Comparison of ENCODE assay signal across 32 mouse cellular contexts in the genomic region with DNA sequence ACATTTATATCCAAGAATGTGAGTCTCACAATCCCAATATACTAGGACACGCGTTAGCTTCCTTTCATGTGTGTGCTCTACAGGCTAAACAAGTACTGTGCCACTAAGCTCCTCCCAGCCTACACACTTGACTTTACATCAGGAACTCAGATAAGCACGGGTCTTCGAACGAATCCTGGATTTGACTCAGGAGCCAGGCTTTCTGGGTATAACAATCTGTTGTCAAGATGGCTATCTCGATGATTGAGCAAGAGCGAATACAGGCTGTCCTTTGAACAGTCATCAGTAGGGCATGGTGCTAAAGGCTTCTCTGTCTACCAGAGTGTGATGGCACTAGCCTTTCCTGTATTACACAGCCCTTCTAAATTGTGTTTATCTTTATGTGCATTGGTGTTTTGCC. TPM values are rescaled to one million over a fixed set of nuclear protein-coding genes. Genes with fewer than 3 reads are reported as not detected.
DNase-seq lines count a peak whose midpoint lies in the region; ATAC-seq and TF ChIP-seq lines count a peak whose summit lies in the region.
"Had no signal": no experiment of that assay in that cellular context is flagged by ENCODE, and none has a peak within 500 bp of the region (broad histone marks: within the 10 kb centered on the region; RNA-seq: fewer than 3 reads in every experiment).

No protein-coding gene starts in this region.

- no peak overlapping the region for H3K9ac ChIP-seq in lung, postnatal 0 days (replicated peaks; ENCODE audit: low read depth)
- no peak overlapping the region for H3K9ac ChIP-seq in liver, embryonic 14.5 days (replicated peaks)
- no peak overlapping the region for H3K9ac ChIP-seq in stomach, postnatal 0 days (ENCODE audit: low read length)
- H3K9ac ChIP-seq: embryonic facial prominence, embryonic 15.5 days; heart, embryonic 12.5 days; hindbrain, embryonic 15.5 days; midbrain, embryonic 12.5 days had no signal

- no peaks in the 10 kb centered on the region for H3K9me3 ChIP-seq in lung, postnatal 0 days (ENCODE audit: low read length)
- no peaks in the 10 kb centered on the region for H3K9me3 ChIP-seq in liver, embryonic 14.5 days (ENCODE audit: control insufficient read depth, low read length)
- no peaks in the 10 kb centered on the region for H3K9me3 ChIP-seq in stomach, postnatal 0 days (ENCODE audit: control insufficient read depth, low read length)
- H3K9me3 ChIP-seq: embryonic facial prominence, embryonic 10.5 days; embryonic facial prominence, embryonic 15.5 days; heart, embryonic 12.5 days; hindbrain, embryonic 15.5 days; megakaryocyte, embryonic 14.5 days; midbrain, embryonic 12.5 days had no signal

- 50% methylated on average over 7 of the region's 7 CpGs for WGBS in lung, postnatal 0 days
- 42% methylated on average over 7 of the region's 7 CpGs for WGBS in lung, adult 2 months
- WGBS in liver, embryonic 14.5 days (ENCODE audit: insufficient replicate concordance): 48% methylated on average over 7 of the region's 7 CpGs
- WGBS in stomach, postnatal 0 days: 64% methylated on average over 7 of the region's 7 CpGs

- H3K36me3 ChIP-seq in lung, postnatal 0 days (ENCODE audit: insufficient read depth, low read length): peaks cover 16% of the 10 kb centered on the region; the same call in 1 of the 2 replicates
- no peaks in the 10 kb centered on the region; the same call in 1 of the 2 replicates for H3K36me3 ChIP-seq in liver, embryonic 14.5 days (replicated peaks; ENCODE audit: control insufficient read depth, insufficient read depth, low read depth)
- H3K36me3 ChIP-seq in stomach, postnatal 0 days (ENCODE audit: control insufficient read depth, insufficient read depth, low read length): peaks cover 2% of the 10 kb centered on the region; the same call in 1 of the 2 replicates

- no peak for TF ChIP-seq EP300 in lung, postnatal 0 days (IDR thresholded peaks at IDR 0.05)
- TF ChIP-seq EP300 in liver, embryonic 14.5 days (IDR thresholded peaks at IDR 0.05; ENCODE audit: low read depth): no peak
- no peak for TF ChIP-seq EP300 in stomach, postnatal 0 days (optimal IDR thresholded peaks at IDR 0.05)

- TF ChIP-seq CTCF in lung, postnatal 0 days (IDR thresholded peaks at IDR 0.05): no peak
- TF ChIP-seq CTCF in lung, adult 2 months (IDR thresholded peaks at IDR 0.05; ENCODE audit: insufficient read depth, low read length): no peak
- TF ChIP-seq CTCF in liver, embryonic 14.5 days (IDR thresholded peaks at IDR 0.05; ENCODE audit: low read depth): no peak
- no peak for TF ChIP-seq CTCF in stomach, postnatal 0 days (IDR thresholded peaks at IDR 0.05; ENCODE audit: low read depth)

- peaks cover 3% of the 10 kb centered on the region; the same call in 1 of the 2 replicates for H3K4me1 ChIP-seq in lung, postnatal 0 days (ENCODE audit: insufficient read depth, low read depth, low read length)
- H3K4me1 ChIP-seq in lung, adult 2 months (ENCODE audit: control insufficient read depth, insufficient read depth, low read length): peaks cover 14% of the 10 kb centered on the region
- peaks cover 0 to 14% of the 10 kb centered on the region in 2 experiments; a peak in 2 of 4 replicates for H3K4me1 ChIP-seq in liver, embryonic 14.5 days (replicated peaks; ENCODE audit: control insufficient read depth in 2 of 2, insufficient read depth in 2 of 2, low read length in 1 of 2)
- H3K4me1 ChIP-seq in stomach, postnatal 0 days (replicated peaks; ENCODE audit: control insufficient read depth, insufficient read depth): no peaks in the 10 kb centered on the region
- H3K4me1 ChIP-seq: hindbrain, embryonic 15.5 days; midbrain, embryonic 12.5 days had no signal

- H3K27ac ChIP-seq in lung, postnatal 0 days (ENCODE audit: low read length): no peak overlapping the region
- H3K27ac ChIP-seq in liver, embryonic 14.5 days: no peak overlapping the region
- H3K27ac ChIP-seq in stomach, postnatal 0 days (replicated peaks): 0 out of 2 replicates have a peak overlapping the region, but pooled peaks have one; percentile 24
- H3K27ac ChIP-seq: embryonic facial prominence, embryonic 10.5 days; embryonic facial prominence, embryonic 15.5 days; heart, adult 2 months; hindbrain, embryonic 15.5 days; midbrain, embryonic 12.5 days had no signal

- peak; percentile 48 for DNase-seq in lung, postnatal 0 days (ENCODE audit: low spot score)
- no peak for DNase-seq in lung, adult 2 months
- peak; percentile 95 for DNase-seq in gonadal fat pad, adult 2 months (ENCODE audit: low read depth)
- no peak for DNase-seq in liver, embryonic 14.5 days (ENCODE audit: low read depth in 3 of 3, low spot score in 3 of 3)
- no peak for DNase-seq in stomach, postnatal 0 days (ENCODE audit: low spot score)
- DNase-seq in layer of hippocampus, adult 18-20 months (ENCODE audit: low spot score in 2 of 2): no peak
- no peak for DNase-seq in neural tube, embryonic 10.5 days (ENCODE audit: extremely low spot score, low spot score)
- DNase-seq in natural killer cell, adult 2 months (ENCODE audit: low spot score in 2 of 2): no peak
- DNase-seq: adrenal gland, adult 2 months; cerebellum, adult 2 months; cerebellum, postnatal 25 days; gastrocnemius, postnatal 36 days; heart, adult 2 months; kidney, adult 8-10 months; kidney, postnatal 14 days; left cerebral cortex, postnatal 4 days; lung, postnatal 4 days; thymus, postnatal 14 days had no signal

- H3K4me3 ChIP-seq in lung, postnatal 0 days (ENCODE audit: low read depth, low read length): no peak overlapping the region
- no peak overlapping the region for H3K4me3 ChIP-seq in lung, adult 2 months (replicated peaks; ENCODE audit: extremely low read depth, low read depth, low read length)
- no peak overlapping the region for H3K4me3 ChIP-seq in liver, embryonic 14.5 days (ENCODE audit: insufficient read depth in 1 of 2, low read depth in 2 of 2, low read length in 2 of 2)
- no peak overlapping the region for H3K4me3 ChIP-seq in stomach, postnatal 0 days (ENCODE audit: low read depth, low read length)
- H3K4me3 ChIP-seq: embryonic facial prominence, embryonic 10.5 days; embryonic facial prominence, embryonic 15.5 days; heart, adult 2 months; heart, embryonic 12.5 days; hindbrain, embryonic 15.5 days; megakaryocyte, embryonic 14.5 days; midbrain, embryonic 12.5 days; myocyte had no signal

- H3K4me2 ChIP-seq in lung, postnatal 0 days (replicated peaks; ENCODE audit: low read depth, low read length): no peak overlapping the region
- no peak overlapping the region for H3K4me2 ChIP-seq in liver, embryonic 14.5 days (ENCODE audit: low read depth)
- no peak overlapping the region for H3K4me2 ChIP-seq in stomach, postnatal 0 days (replicated peaks; ENCODE audit: low read depth)
- H3K4me2 ChIP-seq: embryonic facial prominence, embryonic 15.5 days; heart, embryonic 12.5 days; hindbrain, embryonic 15.5 days; midbrain, embryonic 12.5 days had no signal

- no peak for TF ChIP-seq POLR2A in lung, adult 2 months (IDR thresholded peaks at IDR 0.05; ENCODE audit: borderline replicate concordance, extremely low read depth, low read depth, low read length)

- peak; percentile 32 for ATAC-seq in lung, postnatal 0 days
- 0 out of 2 replicates have a peak, but pooled peaks have one; percentile 25 for ATAC-seq in liver, embryonic 14.5 days (ENCODE audit: insufficient read depth)
- 0 out of 2 replicates have a peak, but pooled peaks have one; percentile 36 for ATAC-seq in stomach, postnatal 0 days (ENCODE audit: low FRiP score, low TSS enrichment)
- ATAC-seq: CD4-positive, CD25-positive, alpha-beta regulatory T cell, adult 4 months; forebrain, embryonic 14.5 days; inflammation-experienced regulatory T-cells, adult 6 months had no signal

- no peaks in the 10 kb centered on the region for H3K27me3 ChIP-seq in lung, postnatal 0 days (replicated peaks; ENCODE audit: insufficient read depth, low read length)
- no peaks in the 10 kb centered on the region for H3K27me3 ChIP-seq in liver, embryonic 14.5 days (ENCODE audit: control insufficient read depth, insufficient read depth, low read length)
- H3K27me3 ChIP-seq in stomach, postnatal 0 days (ENCODE audit: control insufficient read depth, insufficient read depth, low read length): no peaks in the 10 kb centered on the region
- H3K27me3 ChIP-seq: embryonic facial prominence, embryonic 15.5 days; heart, embryonic 12.5 days; hindbrain, embryonic 15.5 days; megakaryocyte, embryonic 14.5 days; midbrain, embryonic 12.5 days had no signal

RNA-seq across cellular contexts. Expression of a gene that starts 9.0 kb away (rescaled TPM):
- polyA plus RNA-seq in lung, postnatal 0 days (2015; fragmentation: Nextera tagmentation; extraction: Ambion mirVana): 1.4 and 1.6 TPM in 2 replicates
- polyA plus RNA-seq in lung, adult 2 months (2012; rRNA removed): 4.7 and 16.7 TPM in 2 replicates
- polyA plus RNA-seq in gonadal fat pad, adult 2 months (2012; rRNA removed): 18.1 and 26.0 TPM in 2 replicates
- 2.5 and 2.6 TPM in 2 replicates for polyA plus RNA-seq in liver, embryonic 14.5 days (2012; rRNA removed)
- 2.8 and 3.8 TPM in 2 replicates for polyA plus RNA-seq in liver, embryonic 14.5 days (2014; fragmentation: Nextera tagmentation; extraction: Ambion mirVana)
- polyA plus RNA-seq in stomach, postnatal 0 days (2015; fragmentation: Nextera tagmentation; extraction: Ambion mirVana): 57.2 and 63.1 TPM in 2 replicates
- total RNA-seq in layer of hippocampus, adult 18-20 months (2021): under 1 TPM; 0.59 to 0.63 TPM

RNA-seq across cellular contexts. Expression of a gene that starts 16.1 kb away (rescaled TPM):
- 11.6 and 14.5 TPM in 2 replicates for polyA plus RNA-seq in lung, postnatal 0 days (2015; fragmentation: Nextera tagmentation; extraction: Ambion mirVana)
- polyA plus RNA-seq in lung, adult 2 months (2012; rRNA removed): 13.4 and 24.2 TPM in 2 replicates
- 23.6 and 28.2 TPM in 2 replicates for polyA plus RNA-seq in gonadal fat pad, adult 2 months (2012; rRNA removed)
- 8.0 TPM in 2 replicates for polyA plus RNA-seq in liver, embryonic 14.5 days (2012; rRNA removed)
- 6.8 and 7.3 TPM in 2 replicates for polyA plus RNA-seq in liver, embryonic 14.5 days (2014; fragmentation: Nextera tagmentation; extraction: Ambion mirVana)
- polyA plus RNA-seq in stomach, postnatal 0 days (2015; fragmentation: Nextera tagmentation; extraction: Ambion mirVana): 10.1 and 11.7 TPM in 2 replicates
- total RNA-seq in layer of hippocampus, adult 18-20 months (2021): 10 to 100 TPM; 21.0 to 21.1 TPM

RNA-seq across cellular contexts. Expression of a gene that starts 16.6 kb away (rescaled TPM):
- 291 and 299 TPM in 2 replicates for polyA plus RNA-seq in lung, postnatal 0 days (2015; fragmentation: Nextera tagmentation; extraction: Ambion mirVana)
- 158 and 181 TPM in 2 replicates for polyA plus RNA-seq in lung, adult 2 months (2012; rRNA removed)
- polyA plus RNA-seq in gonadal fat pad, adult 2 months (2012; rRNA removed): 92.9 and 123 TPM in 2 replicates
- polyA plus RNA-seq in liver, embryonic 14.5 days (2012; rRNA removed): 55.1 and 63.8 TPM in 2 replicates
- 80.2 and 88.2 TPM in 2 replicates for polyA plus RNA-seq in liver, embryonic 14.5 days (2014; fragmentation: Nextera tagmentation; extraction: Ambion mirVana)
- 75.0 and 80.3 TPM in 2 replicates for polyA plus RNA-seq in stomach, postnatal 0 days (2015; fragmentation: Nextera tagmentation; extraction: Ambion mirVana)
- total RNA-seq in layer of hippocampus, adult 18-20 months (2021): 10 to 100 TPM; 54.2 to 54.5 TPM

RNA-seq across cellular contexts. Expression of a gene that starts 16.9 kb away (rescaled TPM):
- polyA plus RNA-seq in lung, postnatal 0 days (2015; fragmentation: Nextera tagmentation; extraction: Ambion mirVana): 65.8 and 68.0 TPM in 2 replicates
- 89.1 and 95.2 TPM in 2 replicates for polyA plus RNA-seq in lung, adult 2 months (2012; rRNA removed)
- 90.3 and 111 TPM in 2 replicates for polyA plus RNA-seq in gonadal fat pad, adult 2 months (2012; rRNA removed)
- polyA plus RNA-seq in liver, embryonic 14.5 days (2012; rRNA removed): 13.2 and 13.6 TPM in 2 replicates
- polyA plus RNA-seq in liver, embryonic 14.5 days (2014; fragmentation: Nextera tagmentation; extraction: Ambion mirVana): 16.1 and 16.8 TPM in 2 replicates
- 55.9 and 64.1 TPM in 2 replicates for polyA plus RNA-seq in stomach, postnatal 0 days (2015; fragmentation: Nextera tagmentation; extraction: Ambion mirVana)
- total RNA-seq in layer of hippocampus, adult 18-20 months (2021): 10 to 100 TPM; 19.2 to 21.0 TPM

RNA-seq across cellular contexts. Expression of a gene that starts 47.0 kb away (rescaled TPM):
- polyA plus RNA-seq in lung, postnatal 0 days (2015; fragmentation: Nextera tagmentation; extraction: Ambion mirVana): 2.5 and 2.8 TPM in 2 replicates
- polyA plus RNA-seq in lung, adult 2 months (2012; rRNA removed): 4.2 and 13.3 TPM in 2 replicates
- polyA plus RNA-seq in gonadal fat pad, adult 2 months (2012; rRNA removed): 2.1 and 2.6 TPM in 2 replicates
- 0.04 TPM in 2 replicates for polyA plus RNA-seq in liver, embryonic 14.5 days (2012; rRNA removed)
- polyA plus RNA-seq in liver, embryonic 14.5 days (2014; fragmentation: Nextera tagmentation; extraction: Ambion mirVana): 0.16 TPM in 1 of 2 replicates, not detected in the other
- 16.6 and 16.8 TPM in 2 replicates for polyA plus RNA-seq in stomach, postnatal 0 days (2015; fragmentation: Nextera tagmentation; extraction: Ambion mirVana)
- under 1 TPM in 1 of 2 experiments, not detected in 1; 0.37 TPM for total RNA-seq in layer of hippocampus, adult 18-20 months (2021)
- total RNA-seq: adrenal gland, adult 2 months; gastrocnemius, adult 18-20 months; gastrocnemius, postnatal 36 days; heart, adult 2 months; hematopoietic stem cell, adult 5-6 weeks; midbrain, postnatal 0 days had no signal
- polyA plus RNA-seq: adrenal gland, adult 2 months; CD4-positive, CD25-positive, alpha-beta regulatory T cell, adult 4 months; forebrain, embryonic 14.5 days; heart, embryonic 12.5 days; heart, postnatal 0 days; midbrain, postnatal 0 days had no signal

Comparison
In these comparisons a context has a peak if more than half of its experiments do, and no peak if none do; other contexts are left out.
1. DNase-seq: peak in lung, postnatal 0 days (single experiment) and gonadal fat pad, adult 2 months (single experiment); none in lung, adult 2 months (single experiment), liver, embryonic 14.5 days (0 of 3), stomach, postnatal 0 days (single experiment), layer of hippocampus, adult 18-20 months (0 of 2), neural tube, embryonic 10.5 days (single experiment) and natural killer cell, adult 2 months (0 of 2).
2. Peak in every context shown above with its lines, with median percentiles within 50 percentile points of each other: ATAC-seq.